Mouse (Mus musculus) midbrain, embryonic 16.5 days (tissue): ENCODE data around the gene Rap1b. TPM values are rescaled to one million over a fixed set of nuclear protein-coding genes. Genes with fewer than 3 reads are reported as not detected.

Source experiments
- ATAC-seq: fragments of 200-750 bp; cut with Nextera tagmentation; 2 replicates; pipeline ENCODE4 v1.8.0; 2017; ENCODE audit warnings: moderate TSS enrichment
- H3K27ac ChIP-seq: fragments of 300-500 bp; sonication (generic); 2 replicates; pipeline ENCODE4 v1.5.1; 2014; ENCODE audit warnings: mild to moderate bottlenecking, low read length, mixed read lengths
- H3K27me3 ChIP-seq: fragments of 300-500 bp; sonication (generic); 2 replicates; pipeline ENCODE4 v1.6.1; 2014; ENCODE audit warnings: low read depth, low read length, mixed read lengths; ENCODE audit not compliant: control insufficient read depth, insufficient read depth
- H3K36me3 ChIP-seq: fragments of 300-500 bp; sonication (generic); 2 replicates; pipeline ENCODE4 v1.6.1; 2014; ENCODE audit warnings: mild to moderate bottlenecking, low read length, moderate library complexity, mixed read lengths; ENCODE audit not compliant: control insufficient read depth, insufficient read depth
- H3K4me1 ChIP-seq: fragments of 300-500 bp; sonication (generic); 2 replicates; pipeline ENCODE4 v1.6.1; 2014; ENCODE audit warnings: mild to moderate bottlenecking, low read length, mixed read lengths; ENCODE audit not compliant: control insufficient read depth, insufficient read depth
- H3K4me2 ChIP-seq: fragments of 300-500 bp; sonication (generic); 2 replicates; pipeline ENCODE4 v1.6.1; 2014; ENCODE audit warnings: mild to moderate bottlenecking, low read length, mixed read lengths
- H3K4me3 ChIP-seq: fragments of 300-500 bp; sonication (generic); 2 replicates; pipeline ENCODE4 v1.5.1; 2014; ENCODE audit warnings: low read depth, mild to moderate bottlenecking, low read length, moderate library complexity, mixed read lengths
- H3K9ac ChIP-seq: fragments of 300-500 bp; sonication (generic); 2 replicates; pipeline ENCODE4 v1.6.1; 2014; ENCODE audit warnings: low read depth, low read length, mixed read lengths
- H3K9me3 ChIP-seq: fragments of 300-500 bp; sonication (generic); replicated peaks from 2 replicates; pipeline ENCODE4 v1.6.1; 2014; ENCODE audit warnings: mild to moderate bottlenecking, low read length, mixed read lengths; ENCODE audit not compliant: control insufficient read depth, poor library complexity, severe bottlenecking
- WGBS: fragments of 180-500 bp; shearing (Covaris S2); extraction: QIAGEN DNeasy Blood & Tissue Kit; methylation state at CpG from one replicate; pipeline ENCODE4 v1.1.7; 2014; 5-methylcytosine and 5-hydroxymethylcytosine counted together
- polyA plus RNA-seq: library from polyadenylated mRNA; unstranded; fragments of >200 nt; fragmentation: Nextera tagmentation; extraction: Ambion mirVana; gene quantifications from 2 replicates; pipeline ENCODE4 v1.2.1, GENCODE M21; 2015

Rap1b gene
- polyA plus RNA-seq, 1 experiment from 2014 or later, result 171 TPM

GRCm38 (mm10) chr10:117878628-117879027, 32.8 kb upstream of the Rap1b start:
- Histone ChIP-seq H3K4me2 (no peak overlapping the region), H3K9me3 (no peaks in the 10 kb centered on the region), H3K4me1 (no peaks in the 10 kb centered on the region), H3K4me3 (no peak overlapping the region), H3K27me3 (no peaks in the 10 kb centered on the region), H3K36me3 (no peaks in the 10 kb centered on the region), H3K27ac (no peak overlapping the region), H3K9ac (no peak overlapping the region)
- no peak for ATAC-seq
- WGBS, result 91% methylated on average over 9 of the region's 9 CpGs

GRCm38 (mm10) chr10:117876801-117877200, 31.0 kb upstream of the Rap1b start:
- H3K9me3 ChIP-seq, result no peaks in the 10 kb centered on the region
- H3K4me1 ChIP-seq, result no peaks in the 10 kb centered on the region
- H3K4me2 ChIP-seq, result no peak overlapping the region
- ATAC-seq, result no peak
- H3K4me3 ChIP-seq, result no peak overlapping the region
- no peaks in the 10 kb centered on the region for H3K36me3 ChIP-seq
- no peak overlapping the region for H3K9ac ChIP-seq
- WGBS, result 76% methylated on average over 8 of the region's 8 CpGs
- no peak overlapping the region for H3K27ac ChIP-seq
- no peaks in the 10 kb centered on the region for H3K27me3 ChIP-seq

GRCm38 (mm10) chr10:117876400-117876799, 30.6 kb upstream of the Rap1b start:
- H3K4me1 ChIP-seq, result no peaks in the 10 kb centered on the region
- no peak for ATAC-seq
- H3K27me3 ChIP-seq, result no peaks in the 10 kb centered on the region
- H3K27ac ChIP-seq, result no peak overlapping the region
- WGBS, result 92% methylated on average over 18 of the region's 18 CpGs
- no peaks in the 10 kb centered on the region for H3K9me3 ChIP-seq
- H3K4me3 ChIP-seq, result no peak overlapping the region
- no peak overlapping the region for H3K4me2 ChIP-seq
- H3K9ac ChIP-seq, result no peak overlapping the region
- H3K36me3 ChIP-seq, result no peaks in the 10 kb centered on the region

GRCm38 (mm10) chr10:117874936-117875335, 29.1 kb upstream of the Rap1b start:
- ATAC-seq, result no peak
- Histone ChIP-seq H3K36me3 (no peaks in the 10 kb centered on the region), H3K9ac (no peak overlapping the region), H3K9me3 (no peaks in the 10 kb centered on the region), H3K4me1 (no peaks in the 10 kb centered on the region), H3K4me2 (no peak overlapping the region), H3K4me3 (no peak overlapping the region), H3K27me3 (no peaks in the 10 kb centered on the region), H3K27ac (no peak overlapping the region)
- WGBS, result 81% methylated on average over 10 of the region's 10 CpGs

GRCm38 (mm10) chr10:117873952-117874351, 28.1 kb upstream of the Rap1b start:
- WGBS, result 91% methylated on average over 4 of the region's 4 CpGs

GRCm38 (mm10) chr10:117872468-117872867, 26.6 kb upstream of the Rap1b start:
- Histone ChIP-seq H3K27ac (no peak overlapping the region), H3K36me3 (no peaks in the 10 kb centered on the region), H3K9me3 (no peaks in the 10 kb centered on the region), H3K4me3 (no peak overlapping the region), H3K9ac (no peak overlapping the region), H3K27me3 (no peaks in the 10 kb centered on the region), H3K4me2 (no peak overlapping the region), H3K4me1 (no peaks in the 10 kb centered on the region)
- WGBS, result 84% methylated on average over 10 of the region's 10 CpGs
- no peak for ATAC-seq

More at GRCm38 (mm10) chr10:117873952-117874351, 28.1 kb upstream of the Rap1b start:
- Histone ChIP-seq H3K27me3 (no peaks in the 10 kb centered on the region), H3K4me1 (no peaks in the 10 kb centered on the region), H3K27ac (no peak overlapping the region), H3K36me3 (no peaks in the 10 kb centered on the region), H3K4me3 (no peak overlapping the region), H3K9me3 (no peaks in the 10 kb centered on the region), H3K9ac (no peak overlapping the region), H3K4me2 (no peak overlapping the region)
- ATAC-seq, result no peak

GRCm38 (mm10) chr10:117867301-117867700, 21.5 kb upstream of the Rap1b start:
- H3K27ac ChIP-seq, result no peak overlapping the region

DNA sequence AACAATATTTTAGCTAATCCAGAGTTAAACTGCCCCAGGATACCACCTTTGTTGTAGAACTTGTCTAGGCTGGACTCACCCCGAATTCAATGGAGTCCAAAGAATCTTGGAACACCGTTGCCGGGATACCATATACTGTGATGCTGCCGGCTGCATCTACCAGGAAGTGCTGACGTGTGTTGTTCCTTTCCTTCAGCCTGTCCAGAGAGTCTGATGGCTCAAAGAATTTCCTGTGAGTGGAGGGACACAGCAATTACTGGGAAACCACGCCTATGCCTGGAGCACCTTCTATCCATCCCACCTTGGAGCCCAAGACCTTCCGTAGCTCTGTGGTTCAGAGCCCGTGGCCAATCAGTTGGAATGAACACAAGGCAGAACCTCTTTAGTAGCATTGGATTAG, 20.8 kb upstream of the Rap1b start:
- no peak overlapping the region for H3K27ac ChIP-seq
- H3K4me1 ChIP-seq, result no peaks in the 10 kb centered on the region
- H3K9ac ChIP-seq, result no peak overlapping the region
- no peaks in the 10 kb centered on the region for H3K36me3 ChIP-seq
- no peak overlapping the region for H3K4me3 ChIP-seq
- no peak for ATAC-seq
- H3K27me3 ChIP-seq, result no peaks in the 10 kb centered on the region
- WGBS, result 66% methylated on average over 8 of the region's 8 CpGs
- no peaks in the 10 kb centered on the region for H3K9me3 ChIP-seq
- no peak overlapping the region for H3K4me2 ChIP-seq

More at GRCm38 (mm10) chr10:117867301-117867700, 21.5 kb upstream of the Rap1b start:
- Histone ChIP-seq H3K4me1 (no peaks in the 10 kb centered on the region), H3K27me3 (no peaks in the 10 kb centered on the region), H3K4me2 (no peak overlapping the region), H3K36me3 (no peaks in the 10 kb centered on the region), H3K4me3 (no peak overlapping the region), H3K9ac (no peak overlapping the region), H3K9me3 (no peaks in the 10 kb centered on the region)
- no peak for ATAC-seq
- WGBS, result 93% methylated on average over 3 of the region's 3 CpGs

GRCm38 (mm10) chr10:117864695-117865094, 18.9 kb upstream of the Rap1b start:
- H3K36me3 ChIP-seq, result no peaks in the 10 kb centered on the region
- no peak overlapping the region for H3K4me3 ChIP-seq
- 78% methylated on average over 6 of the region's 6 CpGs for WGBS
- no peaks in the 10 kb centered on the region for H3K4me1 ChIP-seq
- H3K4me2 ChIP-seq, result no peak overlapping the region
- no peaks in the 10 kb centered on the region for H3K27me3 ChIP-seq
- no peak overlapping the region for H3K9ac ChIP-seq
- ATAC-seq, result no peak
- H3K9me3 ChIP-seq, result no peaks in the 10 kb centered on the region
- no peak overlapping the region for H3K27ac ChIP-seq
